Mouse (Mus musculus) adrenal gland, postnatal 14 days (tissue): ENCODE results near the gene Pnp2. TPM values are rescaled to one million over a fixed set of nuclear protein-coding genes. Genes with fewer than 3 reads are reported as not detected.
"Not testable (repeated sequence)": the region's sequence is repeated elsewhere in the genome, so short reads cannot be mapped to it uniquely, and the experiment has no call there.

ENCODE experiments used
- DNase-seq: peaks from one replicate; pipeline ENCODE4 v3.0.0; 2021; ENCODE audit warnings: mixed read lengths
- total RNA-seq: library from RNA; stranded (reverse); gene quantifications from 2 replicates; pipeline ENCODE4 v1.2.3, GENCODE M21; 2021

Gene Pnp2
- total RNA-seq, 1 experiment from 2014 or later = 3.1 TPM

DNA sequence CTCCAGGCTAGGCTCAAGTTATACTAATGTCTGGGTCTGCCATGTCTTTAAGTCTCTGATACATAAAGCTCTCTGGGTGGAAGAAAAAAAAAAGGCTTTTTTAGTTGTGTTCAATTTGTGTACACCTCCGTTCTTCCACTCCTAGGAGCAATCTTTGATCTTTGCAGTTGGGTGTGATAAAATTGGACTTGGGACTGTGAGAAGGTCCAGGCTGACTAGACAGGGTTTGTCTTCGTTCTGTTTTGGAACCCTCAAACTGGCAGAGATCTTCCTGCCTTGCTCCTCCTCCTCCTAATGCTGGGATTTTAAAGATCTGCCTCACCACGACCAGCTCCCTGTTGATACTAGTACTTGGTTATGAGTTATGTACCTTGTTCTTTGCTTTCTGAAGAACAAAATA is 1.4 kb downstream of the Pnp2 start:
- DNase-seq = not testable (repeated sequence)

DNA sequence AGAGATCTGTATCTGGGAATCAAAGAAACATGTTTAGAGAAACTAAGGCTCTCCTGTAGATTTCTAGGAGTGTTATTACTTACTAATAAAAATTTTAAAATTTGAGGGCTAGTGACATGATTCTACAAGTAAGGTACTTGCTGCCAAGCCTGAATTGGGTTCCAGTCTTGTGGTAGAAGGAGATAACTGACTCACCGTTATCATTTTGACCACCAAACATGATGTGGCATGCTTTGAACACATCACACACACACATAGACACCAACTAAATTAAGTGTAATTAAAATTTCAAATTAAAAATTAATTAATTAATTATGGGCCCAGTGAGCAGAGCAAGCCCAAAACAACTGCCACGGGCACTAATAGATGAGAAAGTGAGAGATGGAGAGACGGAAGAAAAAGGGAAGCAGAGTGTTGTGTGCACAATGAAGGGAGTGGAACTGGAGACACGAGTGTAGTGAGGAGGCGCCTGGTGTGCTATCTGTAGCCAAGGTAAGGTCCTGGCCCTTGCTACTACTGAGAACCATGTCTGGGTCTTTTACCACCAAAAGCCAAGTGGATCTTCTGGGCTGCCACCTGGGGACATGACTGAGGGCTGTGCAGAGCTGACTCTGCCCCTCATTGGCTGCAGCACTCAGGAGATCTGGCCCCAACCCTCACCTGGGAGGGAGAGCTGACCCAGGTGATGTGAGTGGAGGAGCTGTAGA is 2.6 kb downstream of the Pnp2 start:
- not testable (repeated sequence) for DNase-seq

DNA sequence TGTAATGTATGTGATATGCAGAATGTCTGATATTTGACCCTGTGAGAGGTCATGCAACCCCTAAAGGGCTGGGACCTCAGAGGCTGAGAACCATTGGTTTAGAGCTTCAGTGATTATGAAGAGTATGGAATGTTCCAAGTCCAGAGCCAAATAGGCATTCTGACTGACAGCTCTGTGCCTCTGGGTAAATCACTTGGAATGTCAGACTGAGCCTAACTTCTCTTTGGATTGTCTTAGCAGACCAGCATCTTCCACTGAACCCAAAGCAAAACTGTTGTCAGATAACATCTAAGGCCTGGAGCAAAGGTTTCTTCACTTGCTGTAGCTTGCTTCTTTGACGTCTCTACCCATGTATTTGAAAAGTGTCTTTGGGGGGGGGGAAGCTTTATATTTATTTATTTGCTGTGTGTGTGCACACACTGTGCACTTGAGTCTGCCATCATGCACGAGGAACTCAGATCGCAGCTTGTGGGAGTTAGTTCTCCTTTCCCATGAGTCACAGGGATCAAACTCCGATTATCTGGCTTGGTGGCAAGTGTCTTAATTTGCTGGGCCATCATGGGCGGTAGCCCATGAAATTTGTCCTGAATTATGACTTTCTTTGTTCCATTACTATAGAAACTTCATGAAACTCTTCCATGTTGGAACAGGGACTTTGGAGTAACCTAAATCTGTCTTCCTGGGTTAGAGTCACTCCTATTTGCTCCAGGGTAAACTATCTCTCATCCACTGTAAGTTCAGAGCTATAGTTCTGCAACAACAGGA is 12.6 kb downstream of the Pnp2 start:
- no peak for DNase-seq

DNA sequence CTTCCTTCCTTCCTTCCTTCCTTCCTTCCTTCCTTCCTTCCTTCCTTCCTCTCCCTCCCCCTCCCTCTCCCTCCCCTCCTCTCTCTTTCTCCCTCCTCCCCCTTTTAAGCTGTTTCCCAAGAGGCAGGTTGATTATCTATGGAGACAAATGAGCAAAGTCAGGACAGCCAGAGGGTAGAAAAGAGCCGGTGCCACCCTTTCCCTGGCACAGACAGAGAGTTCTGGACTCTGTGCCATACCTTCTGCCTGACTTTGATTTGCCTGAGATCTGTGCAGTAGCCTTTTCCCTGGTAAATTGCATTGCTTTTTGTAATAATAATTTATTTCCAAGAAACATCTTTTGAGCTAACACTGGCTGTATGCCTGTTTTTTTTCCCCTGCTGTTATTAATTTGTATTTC is 13.2 kb downstream of the Pnp2 start:
- no peak for DNase-seq

DNA sequence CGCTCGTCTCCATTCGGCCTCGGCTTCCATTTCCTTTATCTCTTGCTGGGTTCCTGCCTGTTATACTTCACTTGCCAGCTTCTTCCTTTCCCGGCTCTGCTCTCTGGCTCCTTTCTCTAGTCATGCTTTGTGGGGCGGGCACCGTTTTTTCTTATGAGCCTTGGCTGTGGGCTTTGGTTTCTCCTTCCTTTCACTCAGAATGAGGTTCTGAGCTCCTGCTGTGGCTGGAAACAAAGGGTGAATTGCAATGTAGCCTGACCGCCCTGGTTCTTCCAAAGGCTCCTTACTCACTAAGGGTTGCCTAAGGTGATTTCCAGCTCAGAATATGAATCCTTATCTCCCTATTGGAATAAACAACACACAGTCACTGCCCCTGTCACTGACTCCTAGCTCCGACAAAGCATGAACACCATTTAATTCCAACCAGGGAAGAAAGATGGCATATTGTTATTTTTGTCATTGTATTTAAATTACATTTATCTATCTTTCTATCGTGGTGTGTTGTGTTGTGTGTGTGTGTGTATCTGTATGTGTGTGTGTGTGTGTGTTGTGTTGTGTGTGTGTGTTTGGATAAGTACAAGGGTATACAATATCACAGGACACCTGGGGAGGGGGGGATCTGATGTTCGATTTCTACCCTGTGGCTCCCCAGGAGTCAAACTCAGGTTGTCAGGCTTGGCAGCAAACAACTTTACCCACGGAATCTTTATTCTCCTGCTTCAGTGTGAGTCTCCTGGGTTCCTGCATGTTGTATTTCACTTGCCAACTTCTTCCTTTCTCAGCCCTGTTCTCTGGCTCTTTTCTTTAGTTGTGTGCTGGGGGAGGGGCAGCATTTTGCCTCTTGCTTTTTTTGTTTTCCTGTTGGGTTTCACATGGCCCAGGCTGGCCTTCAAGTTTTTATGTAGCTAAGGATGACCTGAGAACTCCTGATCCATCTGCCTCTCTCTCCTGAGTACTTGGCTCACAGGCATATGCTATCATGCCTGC is 14.1 kb downstream of the Pnp2 start:
- DNase-seq = peak; percentile 14

DNA sequence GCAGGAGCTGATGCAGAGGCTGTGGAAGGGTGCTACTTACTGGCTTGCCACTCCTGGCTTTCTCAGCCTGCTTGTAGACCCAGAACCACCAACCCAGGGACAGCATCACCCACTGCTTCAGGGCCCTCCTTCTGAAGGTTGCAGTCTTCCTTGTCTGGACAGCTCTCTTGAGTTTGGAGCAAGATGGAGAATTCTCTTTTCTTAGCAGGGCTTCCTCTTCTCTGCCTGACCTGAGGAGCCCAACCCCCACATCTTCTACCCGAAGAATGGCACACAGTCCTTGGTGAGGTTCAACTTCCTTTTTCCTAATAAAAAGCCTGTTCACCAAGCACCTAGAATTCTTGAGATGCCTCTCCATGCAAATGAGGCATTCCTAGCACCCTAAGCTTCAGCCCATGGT is 15.0 kb downstream of the Pnp2 start:
- DNase-seq = no peak

DNA sequence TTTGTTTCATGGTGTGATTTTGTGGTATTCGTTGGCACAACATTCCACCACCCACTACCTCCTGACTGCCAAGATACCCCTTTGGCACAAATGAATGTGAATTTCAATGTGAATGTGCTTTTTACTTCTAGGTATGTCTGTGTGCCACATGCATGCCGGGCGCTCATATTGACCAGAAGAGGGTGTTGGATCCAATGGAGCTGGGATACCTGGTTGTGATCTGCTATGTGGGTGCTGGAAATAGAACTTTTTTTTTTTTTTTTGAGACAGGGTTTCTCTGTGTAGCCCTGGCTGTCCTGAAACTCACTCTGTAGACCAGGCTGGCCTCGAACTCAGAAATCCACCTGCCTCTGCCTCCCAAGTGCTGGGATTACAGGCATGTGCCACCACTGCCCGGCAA is 17.3 kb downstream of the Pnp2 start:
- DNase-seq = not testable (repeated sequence)

DNA sequence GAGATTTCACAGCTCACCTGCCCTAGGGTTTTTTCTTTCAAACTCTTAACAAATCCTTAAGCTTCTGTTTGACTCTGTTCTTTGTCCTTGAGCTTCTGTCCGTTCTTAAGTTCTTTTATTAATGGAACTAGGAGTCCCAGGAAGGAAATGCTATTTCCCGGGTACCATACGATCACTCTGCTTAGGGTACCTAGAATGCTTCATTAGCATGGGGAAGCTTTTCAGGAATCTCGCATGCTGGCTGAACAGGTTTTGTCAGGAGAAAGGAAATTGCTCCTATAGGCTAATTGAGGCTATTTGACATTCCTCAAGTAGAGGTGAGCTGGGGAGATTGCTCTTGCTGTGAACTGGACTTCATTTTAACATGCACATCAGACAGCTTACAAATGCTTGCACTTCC is 17.9 kb downstream of the Pnp2 start:
- no peak for DNase-seq

DNA sequence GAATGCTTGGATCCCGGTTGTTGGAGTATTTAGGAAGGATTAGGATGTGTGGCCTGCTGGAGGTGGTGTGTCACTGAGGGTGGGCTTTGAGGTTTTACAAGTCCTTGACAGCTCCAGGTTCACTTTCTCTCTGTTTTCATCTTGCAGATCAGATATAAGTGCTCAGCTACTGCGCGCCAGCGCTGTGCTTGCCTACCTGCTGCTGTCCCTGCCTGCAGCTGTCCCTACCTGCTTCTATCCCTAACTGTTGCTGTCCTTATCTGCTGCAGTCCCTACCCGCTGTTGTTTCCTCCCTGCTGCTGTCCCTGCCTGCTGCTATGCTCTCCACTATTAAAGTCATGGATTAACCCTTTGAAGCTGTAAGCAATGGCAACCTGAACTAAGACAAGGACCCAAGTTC is 19.2 kb downstream of the Pnp2 start:
- DNase-seq = no peak

DNA sequence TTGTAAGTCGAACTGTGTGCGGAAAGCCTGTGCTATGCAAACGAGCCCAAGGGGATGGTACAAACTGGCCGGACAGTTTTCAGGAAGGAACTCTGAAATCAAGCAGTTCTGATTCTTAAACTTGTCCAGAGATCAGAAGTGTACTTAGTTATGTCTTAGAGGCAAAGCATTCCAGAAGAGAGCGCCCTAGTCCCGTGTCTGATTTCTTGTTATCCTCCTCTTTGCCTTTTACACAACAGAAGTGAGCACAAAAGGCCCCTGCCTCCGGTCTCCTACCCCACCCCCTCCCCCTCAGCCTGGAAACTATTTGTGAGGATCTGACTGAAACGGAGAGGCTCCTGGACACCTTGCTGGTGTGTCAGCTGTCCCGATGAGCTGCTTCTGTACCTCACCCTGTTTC is 20.9 kb downstream of the Pnp2 start:
- peak; percentile 26 for DNase-seq

DNA sequence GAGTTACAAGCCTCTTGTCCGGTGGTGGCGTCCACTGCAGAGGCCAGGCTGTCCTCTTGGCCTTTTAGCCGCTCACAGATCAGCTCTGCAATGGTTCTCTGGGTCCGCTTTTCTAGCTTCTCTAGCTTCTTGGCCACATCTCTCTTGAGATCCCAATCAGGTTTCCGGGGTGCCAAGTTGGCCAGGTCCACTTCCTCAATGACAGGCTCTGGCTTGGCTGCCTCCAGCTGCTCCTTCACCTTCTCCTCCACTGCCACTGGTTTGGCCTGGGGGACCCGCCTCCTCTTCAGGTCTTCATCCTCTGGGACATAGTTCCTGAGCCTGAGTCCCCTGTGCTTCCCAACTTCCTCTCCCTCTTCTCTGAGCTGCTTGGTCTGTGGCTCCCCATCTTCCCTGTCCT is 22.7 kb downstream of the Pnp2 start:
- DNase-seq = not testable (repeated sequence)

DNA sequence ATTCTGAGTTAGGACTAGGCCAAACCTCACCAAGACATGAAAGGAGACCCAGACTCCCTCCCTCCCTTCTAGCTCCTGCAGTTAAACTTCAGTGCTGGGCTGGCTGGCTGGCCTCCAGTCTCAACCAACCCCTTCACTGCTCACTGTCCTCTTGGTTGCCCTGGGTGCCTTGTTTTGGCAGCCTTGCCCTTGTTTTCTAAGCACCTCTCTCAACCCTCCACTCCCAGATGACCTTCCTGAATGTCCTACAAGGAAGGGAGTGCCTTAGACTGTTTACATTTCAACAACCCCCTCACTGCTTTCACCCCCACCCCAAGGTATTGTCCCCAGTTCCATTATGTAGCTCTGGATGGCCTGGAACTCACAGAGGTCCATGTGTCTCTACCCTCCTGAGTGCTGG is 23.8 kb downstream of the Pnp2 start:
- DNase-seq = no peak

DNA sequence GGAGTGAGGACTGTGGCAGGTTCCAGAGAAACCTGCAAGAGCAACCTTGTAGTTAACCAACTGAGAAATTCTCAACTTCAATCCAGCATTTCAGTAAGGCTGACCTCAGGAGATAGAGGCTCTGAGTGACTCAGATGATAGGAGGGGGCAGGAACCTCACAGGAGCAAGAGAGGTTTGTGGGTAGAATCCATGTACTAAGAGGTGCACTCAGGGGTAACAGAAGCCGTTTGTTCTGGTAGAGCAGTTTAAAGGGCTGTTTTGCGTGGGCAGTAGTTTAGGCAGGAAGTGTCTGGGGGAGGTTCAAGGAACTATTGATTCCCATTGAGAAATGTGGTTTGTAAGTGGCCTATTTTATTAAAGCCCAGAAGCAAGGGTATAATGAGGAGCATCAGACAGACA is 25.4 kb downstream of the Pnp2 start:
- DNase-seq = no peak

DNA sequence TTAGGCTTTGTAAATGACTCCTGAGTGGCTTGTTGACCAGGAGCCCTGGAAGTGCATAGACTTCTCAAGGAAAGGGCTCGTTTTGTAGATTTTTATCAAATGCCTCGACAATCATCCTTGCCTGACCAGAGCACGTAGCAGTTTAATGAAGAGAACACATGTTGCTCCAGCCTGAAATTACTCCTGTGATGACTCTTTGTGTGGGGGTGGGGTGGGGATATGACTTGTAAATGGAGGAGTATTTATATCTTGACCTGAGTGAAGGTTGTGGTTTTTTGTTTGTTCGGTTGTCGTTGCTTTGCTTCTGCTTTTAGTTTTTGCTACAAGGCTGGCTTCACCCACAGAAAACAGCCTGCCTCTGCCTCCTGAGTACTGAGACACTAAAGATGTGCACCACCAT is 26.0 kb downstream of the Pnp2 start:
- DNase-seq = no peak

DNA sequence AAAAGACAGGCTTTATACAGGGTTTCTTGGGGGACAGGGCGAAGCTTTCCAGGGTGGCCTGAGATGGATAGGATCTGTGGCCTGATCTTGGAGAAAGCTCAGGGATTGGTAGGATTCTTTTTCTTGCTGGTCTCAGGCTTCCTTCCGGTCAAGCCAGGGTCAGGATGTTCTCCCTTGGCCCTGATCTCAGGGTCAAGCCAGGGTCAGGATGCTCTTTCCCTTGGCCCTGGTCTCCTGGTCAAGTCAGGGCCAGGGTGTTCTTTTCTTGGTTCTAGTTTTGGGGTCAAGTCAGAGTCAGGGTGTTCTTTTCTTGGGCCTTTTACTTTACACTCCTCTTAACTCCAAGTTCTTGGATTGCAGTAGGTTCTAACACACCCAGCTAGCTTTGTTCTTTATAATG is 31.9 kb downstream of the Pnp2 start:
- DNase-seq = peak; percentile 43

DNA sequence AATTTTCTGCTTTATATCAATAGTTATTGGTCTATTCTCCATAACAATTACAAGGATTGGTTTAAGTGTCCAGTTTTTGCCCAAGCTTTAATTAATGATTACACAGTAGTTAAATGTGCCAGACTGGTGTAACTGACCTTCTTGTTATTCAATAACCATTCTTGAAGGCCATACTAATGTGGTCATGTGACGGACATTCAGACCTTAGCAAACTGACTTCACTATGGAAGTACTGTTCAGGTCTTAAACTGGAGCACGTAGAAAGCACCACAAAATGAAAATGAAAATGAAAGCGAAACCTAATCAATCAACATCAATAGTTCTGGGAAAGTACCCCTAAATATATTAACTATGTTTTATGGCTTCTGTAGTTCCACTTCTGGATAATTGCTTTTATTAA is 35.2 kb downstream of the Pnp2 start:
- DNase-seq = no peak

DNA sequence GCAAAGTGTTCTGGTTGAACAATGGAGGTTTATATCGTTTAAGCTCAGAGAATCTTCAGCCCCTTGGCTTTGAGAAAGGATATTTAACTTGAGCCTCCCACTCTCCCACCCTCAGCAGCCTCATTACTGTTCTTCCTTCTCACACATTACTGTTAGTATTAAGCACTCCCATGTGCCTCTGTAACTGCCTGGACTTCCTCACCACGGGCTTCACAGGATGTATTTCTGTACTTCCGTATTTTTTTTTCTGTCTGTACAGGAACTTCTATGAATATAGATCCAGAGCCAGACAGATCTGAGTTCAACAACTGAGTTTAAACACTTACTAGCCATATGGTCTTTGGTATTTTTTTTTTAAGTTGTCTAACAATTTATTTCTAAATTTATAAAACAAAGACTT is 41.3 kb downstream of the Pnp2 start:
- no peak for DNase-seq

DNA sequence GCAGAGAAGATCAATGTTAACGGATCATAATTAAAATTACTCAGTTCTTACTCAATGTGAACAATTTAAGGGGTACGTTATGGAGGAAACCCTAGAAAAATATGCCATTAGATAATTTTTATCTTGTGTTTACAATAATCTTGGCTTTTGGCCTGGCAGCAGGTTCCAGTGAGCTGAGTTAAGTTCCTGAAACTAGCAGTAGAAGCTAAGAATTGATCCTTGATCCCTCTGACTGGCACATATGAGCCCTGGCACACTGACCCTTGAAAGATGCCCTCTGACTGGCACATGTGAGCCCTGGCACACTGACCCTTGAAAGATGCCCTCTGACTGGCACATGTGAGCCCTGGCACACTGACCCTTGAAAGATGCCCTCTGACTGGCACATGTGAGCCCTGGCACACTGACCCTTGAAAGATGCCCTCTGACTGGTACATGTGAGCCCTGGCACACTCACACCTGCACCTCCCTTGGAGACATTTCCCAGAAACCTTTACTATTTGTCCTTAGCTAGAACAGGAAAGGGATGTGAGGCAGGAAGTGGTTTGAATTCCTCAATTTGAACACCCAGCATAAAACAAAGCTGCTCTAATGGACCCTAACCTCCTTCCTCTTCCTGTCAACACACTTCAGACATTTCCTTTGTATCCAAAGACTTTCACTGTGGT is 42.3 kb downstream of the Pnp2 start:
- DNase-seq = no peak

DNA sequence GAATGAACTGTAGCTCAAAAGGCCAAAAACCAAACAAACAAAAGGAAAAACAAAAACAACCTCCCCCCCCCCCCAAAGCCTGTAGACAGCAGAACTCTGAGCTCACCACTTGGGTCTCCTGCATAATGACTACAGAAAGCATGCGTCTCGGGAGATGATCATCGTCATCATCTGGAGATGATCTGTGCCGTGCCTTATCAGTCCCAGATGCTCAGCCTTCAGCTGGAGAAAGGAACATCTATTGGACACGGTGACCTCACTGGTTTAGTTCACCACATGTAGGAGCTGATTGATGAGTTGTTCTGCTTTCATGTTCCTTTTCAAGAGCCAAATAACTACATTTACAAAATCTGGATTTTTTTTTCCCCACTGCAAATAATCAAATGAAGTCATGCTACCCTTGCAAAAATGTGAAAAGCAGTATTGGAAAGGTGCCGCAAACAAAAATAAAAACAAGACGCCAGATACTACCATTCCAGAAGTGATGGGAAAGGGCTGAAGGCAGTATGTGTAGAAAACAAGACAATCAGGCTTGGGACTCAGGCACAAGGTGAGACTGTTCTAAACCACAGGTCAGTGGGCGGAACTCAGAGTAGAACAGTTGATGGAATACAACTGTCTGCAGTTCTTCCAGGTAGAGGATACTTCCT is 51.5 kb downstream of the Pnp2 start, which contains the start of gene Rnase10:
TSS of gene Rnase10 (plus strand) at position 600 of the 650 bp plus-strand sequence.
- no peak for DNase-seq

DNA sequence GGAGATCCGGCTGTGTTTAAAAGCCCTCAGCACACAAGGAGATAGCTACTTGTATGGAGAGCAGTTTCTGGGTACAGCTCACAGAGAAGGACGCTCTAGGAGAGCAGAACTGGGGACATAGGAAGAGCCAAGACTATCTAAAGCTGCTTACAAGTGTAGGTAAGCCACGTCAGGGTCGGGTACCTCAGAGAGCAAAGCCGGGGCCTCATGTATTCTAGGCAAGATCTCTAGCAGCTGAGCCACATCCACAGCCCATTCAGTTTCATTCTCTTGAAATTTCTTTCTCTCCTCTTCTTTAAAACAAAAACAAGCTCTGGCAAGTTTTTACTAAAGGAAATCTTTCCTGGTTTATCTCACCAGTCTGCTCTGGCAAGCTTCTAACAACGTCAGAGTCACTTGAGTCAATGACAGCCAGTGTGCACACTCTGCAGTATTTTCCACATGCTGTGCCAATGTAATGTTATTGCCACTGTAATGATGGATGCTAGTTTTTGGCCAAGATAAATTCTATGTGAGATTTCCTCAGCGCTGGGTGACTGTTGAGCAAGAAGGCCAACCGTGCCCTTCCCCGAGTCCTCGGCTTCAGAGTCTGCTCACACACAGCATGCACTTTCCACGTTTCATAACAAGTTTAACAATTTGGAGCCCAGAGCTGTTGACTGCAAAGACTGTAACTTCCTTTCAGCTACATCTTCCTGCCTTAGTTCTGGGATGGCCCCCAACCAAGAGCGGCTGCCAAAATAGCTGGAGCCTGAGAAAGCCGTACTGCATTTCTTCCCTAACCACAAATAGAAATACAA is 52.3 kb downstream of the Pnp2 start:
- DNase-seq = peak; percentile 80

DNA sequence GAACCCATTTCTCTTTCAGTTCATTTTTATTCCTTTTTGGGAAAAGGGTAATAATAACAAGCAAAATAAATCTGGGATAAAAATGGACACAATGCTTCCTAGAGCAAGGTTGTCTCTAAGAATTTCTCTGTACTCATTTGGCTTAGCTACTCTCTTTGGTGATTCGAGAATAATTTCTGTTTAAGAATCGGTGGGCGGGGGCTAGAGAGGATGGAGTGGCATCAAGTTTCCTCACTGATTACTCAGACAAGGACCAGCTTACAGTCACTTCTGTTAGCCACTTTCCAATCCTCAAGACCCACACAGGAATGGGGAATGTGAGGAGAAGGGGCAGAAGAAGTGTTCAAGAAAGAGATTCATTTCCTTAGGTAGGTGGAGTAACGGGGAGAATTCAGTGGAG is 53.0 kb downstream of the Pnp2 start:
- no peak for DNase-seq
